Mouse (Mus musculus): ENCODE results near the gene Plin1.

Gene Plin1

GRCm38 (mm10) chr7:79734563-79734962 is 1.9 kb upstream of the Plin1 start:
- DNase-seq = no peak

GRCm38 (mm10) chr7:79731438-79731837 is 1.3 kb downstream of the Plin1 start:
- no peak for DNase-seq

- no peak for DNase-seq
These were observed 2.8 kb downstream of the Plin1 start for GRCm38 (mm10) chr7:79729743-79730370.

- DNase-seq = peak; percentile 41
These were observed 3.5 kb downstream of the Plin1 start for GRCm38 (mm10) chr7:79729169-79729568.

GRCm38 (mm10) chr7:79728219-79728618 is 4.5 kb downstream of the Plin1 start:
- peak; percentile 40 for DNase-seq

- DNase-seq = no peak
These were observed 5.6 kb downstream of the Plin1 start for GRCm38 (mm10) chr7:79727091-79727490.

- no peak for DNase-seq
These were observed 11.2 kb downstream of the Plin1 start for GRCm38 (mm10) chr7:79721386-79721977.

GRCm38 (mm10) chr7:79715187-79715981 is 17.3 kb downstream of the Plin1 start, which contains the start of gene Kif7:
Gene Kif7, minus strand, starts transcription at chr7:79715720.
- DNase-seq = peak; percentile 38

- DNase-seq = no peak
These were observed 21.9 kb downstream of the Plin1 start for GRCm38 (mm10) chr7:79710831-79711230.

GRCm38 (mm10) chr7:79710130-79710607 is 22.5 kb downstream of the Plin1 start:
- DNase-seq = peak; percentile 43

- no peak for DNase-seq
These were observed 27.5 kb downstream of the Plin1 start for GRCm38 (mm10) chr7:79705210-79705609.

GRCm38 (mm10) chr7:79702755-79703154 is 29.9 kb downstream of the Plin1 start:
- DNase-seq = no peak

- DNase-seq = no peak
These were observed 36.2 kb downstream of the Plin1 start for GRCm38 (mm10) chr7:79696495-79696894.

- no peak for DNase-seq
These were observed 52.5 kb downstream of the Plin1 start for GRCm38 (mm10) chr7:79680231-79680630.

GRCm38 (mm10) chr7:79679186-79679585 is 53.5 kb downstream of the Plin1 start:
- no peak for DNase-seq

- no peak for DNase-seq
These were observed 61.7 kb downstream of the Plin1 start for GRCm38 (mm10) chr7:79670900-79671604.

Measured in layer of hippocampus, adult 9-11 months (tissue).